Mouse (Mus musculus) ovary, postnatal 10 days (tissue): ENCODE measurements at regions not wholly inside any gene's neighbourhood (a gene's known extent, or its start where the extent isn't known, plus 50 kb on each side); places are given as distances from the start of the nearest gene placed in this dataset.

Source experiments
- DNase-seq: peaks from one replicate; pipeline ENCODE4 v3.0.0; 2022; ENCODE audit warnings: low spot score

- DNase-seq: no peak
These were observed 51.0 kb upstream of the Mrps10 start for GRCm38 (mm10) chr17:47317651-47318050.

DNA sequence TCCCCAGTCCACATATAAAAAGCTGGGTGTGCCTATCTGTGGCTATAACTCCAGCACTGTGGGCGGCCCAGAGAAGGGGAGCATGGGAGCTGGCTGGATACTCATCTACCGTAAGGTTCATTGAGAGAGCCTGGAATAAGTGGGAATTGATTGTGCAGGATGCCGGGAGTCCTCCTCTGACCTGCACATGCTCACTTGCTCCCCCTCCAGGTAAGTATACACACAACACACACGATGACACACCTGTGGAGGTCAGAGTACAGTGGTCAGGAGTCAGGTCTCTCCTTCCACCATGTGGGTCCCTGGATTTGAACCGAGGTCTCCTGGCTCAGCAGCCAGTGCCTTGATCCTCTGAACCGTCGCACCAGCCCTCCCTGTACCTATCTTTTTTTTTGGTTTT, 55.5 kb upstream of the Mrps10 start:
- DNase-seq: no peak

DNA sequence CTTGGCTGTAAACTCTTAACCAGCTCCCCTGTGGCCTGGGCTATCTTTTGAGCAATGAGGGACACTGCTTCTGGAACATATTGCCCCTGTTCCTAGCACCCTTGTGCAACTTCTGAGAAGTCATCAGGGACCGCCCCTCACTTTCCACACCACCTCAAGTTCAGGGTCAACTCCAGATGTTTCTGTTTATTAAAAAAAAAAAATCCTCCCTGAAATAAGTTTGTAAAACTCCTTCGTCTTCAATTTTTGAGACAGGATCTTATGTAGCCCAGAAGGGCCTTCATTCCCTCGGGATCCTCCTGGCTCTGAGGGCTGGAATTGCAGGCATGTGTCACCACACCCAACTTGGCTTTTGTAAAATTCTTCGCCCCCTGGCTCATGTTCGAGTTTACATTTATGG, 57.4 kb upstream of the Mrps10 start:
- no peak for DNase-seq

GRCm38 (mm10) chr17:47306027-47306761, 62.5 kb upstream of the Mrps10 start:
- no peak for DNase-seq

DNA sequence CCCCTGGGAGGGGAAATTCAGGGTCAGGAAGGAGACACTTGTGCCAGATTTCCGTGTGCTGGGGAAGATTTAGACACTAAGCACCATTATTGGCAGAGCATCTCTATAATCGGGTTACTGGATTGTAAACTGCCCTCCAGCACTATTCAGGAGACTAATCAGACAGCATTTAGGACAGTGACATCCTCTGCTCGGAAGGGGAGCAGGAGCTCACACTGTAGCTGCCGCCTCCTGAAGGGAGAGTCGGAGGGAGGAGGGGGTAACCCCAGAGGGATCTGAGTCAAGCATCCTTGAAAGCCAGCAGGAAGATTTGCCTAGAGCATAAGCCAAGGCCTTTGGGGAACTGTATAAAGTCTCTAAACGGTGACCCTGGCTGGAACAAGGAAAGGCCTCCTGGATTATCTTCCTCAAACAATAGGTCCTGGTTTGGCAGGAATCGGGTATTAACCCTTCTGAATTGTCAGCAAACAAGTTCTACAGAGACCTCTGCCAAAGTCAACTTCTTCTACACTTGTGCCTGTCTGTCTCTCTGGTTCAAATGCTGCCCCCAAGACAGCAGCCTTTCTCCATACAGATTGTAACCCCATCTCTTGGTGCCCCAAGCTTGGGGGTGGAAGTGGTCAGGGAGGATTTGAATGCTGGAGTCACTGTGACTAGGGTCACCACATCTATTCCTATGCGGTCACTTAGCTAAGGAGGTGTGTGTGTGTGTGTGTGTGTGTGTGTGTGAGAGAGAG, 64.1 kb upstream of the Mrps10 start:
- no peak for DNase-seq

- DNase-seq: no peak
These were observed 65.1 kb upstream of the Mrps10 start for GRCm38 (mm10) chr17:47303600-47303999.

DNA sequence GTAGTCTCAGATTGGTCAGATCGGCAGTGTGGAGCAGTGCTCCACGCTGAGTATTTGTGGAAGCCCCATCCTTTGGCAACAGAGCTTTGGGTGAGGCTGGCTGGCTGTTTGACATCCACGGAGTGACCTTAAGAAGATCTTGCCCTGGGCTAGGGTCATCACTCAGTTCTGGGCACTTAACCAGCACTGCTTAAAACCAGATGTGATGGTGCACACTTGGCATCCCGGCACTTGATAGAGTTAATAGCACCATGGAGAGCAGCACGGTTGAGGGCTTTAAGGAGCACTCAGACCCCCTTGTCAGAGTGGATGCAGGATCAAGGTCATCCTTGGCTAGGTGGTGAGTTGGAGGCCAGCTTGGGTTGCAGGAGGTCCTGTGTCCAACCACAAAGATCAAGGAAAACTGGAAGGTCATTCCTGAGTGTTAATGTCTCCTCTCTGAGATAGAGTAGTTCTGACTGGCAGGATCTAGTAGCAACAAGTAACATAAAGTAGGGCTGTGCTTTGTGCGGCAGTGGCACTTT, 70.2 kb upstream of the Mrps10 start:
- no peak for DNase-seq

- no peak for DNase-seq
These were observed 70.7 kb upstream of the Mrps10 start for GRCm38 (mm10) chr17:47297965-47298364.

GRCm38 (mm10) chr17:47296709-47297450, 71.8 kb upstream of the Mrps10 start:
- no peak for DNase-seq

GRCm38 (mm10) chr17:47295315-47296011, 73.2 kb upstream of the Mrps10 start:
- DNase-seq: no peak

GRCm38 (mm10) chr17:47294091-47294534, 74.6 kb upstream of the Mrps10 start:
- no peak for DNase-seq

GRCm38 (mm10) chr17:47293178-47293577, 75.5 kb upstream of the Mrps10 start:
- DNase-seq: no peak

DNA sequence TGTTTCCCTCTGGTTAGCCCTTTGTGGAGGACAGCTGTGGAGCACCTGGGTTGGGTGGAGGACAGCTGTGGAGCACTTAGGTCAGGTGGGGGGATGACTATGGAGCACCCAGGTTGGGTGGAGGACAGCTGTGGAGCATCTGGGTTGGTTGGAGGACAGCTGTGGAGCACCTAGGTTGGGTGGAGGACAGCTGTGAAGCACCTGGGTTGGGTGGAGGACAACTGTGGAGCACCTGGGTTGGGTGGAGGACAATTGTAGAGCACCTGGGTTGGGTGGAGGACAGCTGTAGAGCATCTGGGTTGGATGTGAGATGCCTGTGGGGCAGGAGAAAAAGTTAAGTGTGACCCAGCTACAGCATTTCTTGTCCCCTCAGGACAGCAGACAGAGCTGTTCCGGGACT, 77.1 kb upstream of the Mrps10 start:
- no peak for DNase-seq

DNA sequence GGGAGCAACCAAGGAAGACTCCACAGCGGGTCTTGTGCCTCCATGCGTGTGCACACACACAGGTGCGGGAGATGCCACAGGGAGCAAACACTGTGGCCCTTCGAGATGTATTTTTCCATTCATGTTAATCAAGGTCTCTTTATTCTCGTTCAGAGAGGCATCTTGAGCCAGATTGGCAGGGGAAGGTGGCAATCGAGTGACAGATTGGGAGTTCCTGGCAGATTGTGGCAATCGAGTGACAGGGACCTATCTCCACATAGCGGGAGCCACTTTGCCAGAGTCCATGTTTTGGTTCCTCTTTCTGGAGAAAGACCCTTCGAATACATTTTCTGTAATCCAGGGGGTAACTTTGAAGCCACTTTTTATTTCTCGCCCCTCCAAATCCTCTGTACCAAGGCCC, 83.1 kb upstream of the Mrps10 start:
- no peak for DNase-seq

DNA sequence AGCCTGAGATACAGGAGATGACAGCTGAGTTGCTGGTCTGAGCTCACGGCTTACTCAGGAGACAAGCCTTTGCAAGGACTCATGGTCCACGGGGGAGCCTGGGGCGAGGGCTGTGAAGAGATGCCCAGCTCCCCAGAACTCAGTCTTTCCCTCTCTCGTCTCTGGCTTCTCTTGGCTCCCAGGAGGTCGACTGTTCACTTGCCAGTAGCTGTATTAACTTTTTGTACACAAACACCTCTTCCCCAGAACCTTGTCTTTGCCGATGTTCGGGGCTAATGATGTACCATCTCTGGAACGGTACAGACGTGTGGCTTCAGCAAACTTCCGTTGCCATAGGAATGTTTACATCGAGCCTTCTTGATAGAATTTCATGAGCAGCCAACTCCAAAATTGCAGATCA, 84.5 kb upstream of the Mrps10 start:
- no peak for DNase-seq

- DNase-seq: no peak
These were observed 85.5 kb upstream of the Mrps10 start for GRCm38 (mm10) chr17:47283158-47283557.

- DNase-seq: no peak
These were observed 86.2 kb upstream of the Mrps10 start for GRCm38 (mm10) chr17:47282476-47282875.

DNA sequence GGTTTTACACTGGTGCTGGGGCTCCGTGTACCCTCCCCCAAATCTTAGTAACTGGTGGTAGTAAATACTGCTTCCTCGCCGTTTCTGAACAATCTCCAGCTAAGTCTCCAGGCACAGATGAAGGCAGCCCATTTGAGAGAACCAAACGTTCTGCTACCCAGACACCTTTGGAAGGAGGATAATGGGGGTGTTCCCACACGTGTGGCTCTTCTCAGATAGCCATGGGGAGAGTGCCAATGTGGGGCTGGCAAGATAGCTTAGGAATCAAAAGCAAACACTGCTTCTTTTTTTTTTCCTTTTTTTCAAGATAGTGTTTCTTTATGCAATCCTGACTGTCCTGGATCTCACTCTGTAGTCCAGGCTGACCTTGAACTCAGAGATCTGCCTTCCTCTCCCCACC, 90.8 kb upstream of the Mrps10 start:
- DNase-seq: no peak

DNA sequence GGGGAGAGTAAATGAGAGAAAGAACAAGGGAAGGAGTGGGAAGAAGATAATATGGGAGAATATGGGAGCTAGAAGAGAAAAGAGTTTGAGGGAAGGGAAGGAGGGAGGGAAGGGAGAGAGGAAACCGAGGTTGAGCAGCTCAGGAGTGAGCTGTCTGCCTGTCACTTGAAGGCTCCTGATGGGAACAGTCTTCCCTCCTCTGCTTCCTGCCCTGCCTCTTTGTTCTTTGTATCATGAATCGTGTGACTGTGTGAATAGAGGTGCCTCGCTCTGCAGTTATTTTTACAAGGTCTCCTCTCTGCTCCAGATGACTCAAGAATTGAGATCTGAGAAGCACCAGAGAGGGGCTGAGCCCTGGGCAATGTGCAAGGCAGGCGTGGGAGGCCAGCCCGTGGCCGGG, 92.0 kb upstream of the Mrps10 start:
- DNase-seq: no peak

DNA sequence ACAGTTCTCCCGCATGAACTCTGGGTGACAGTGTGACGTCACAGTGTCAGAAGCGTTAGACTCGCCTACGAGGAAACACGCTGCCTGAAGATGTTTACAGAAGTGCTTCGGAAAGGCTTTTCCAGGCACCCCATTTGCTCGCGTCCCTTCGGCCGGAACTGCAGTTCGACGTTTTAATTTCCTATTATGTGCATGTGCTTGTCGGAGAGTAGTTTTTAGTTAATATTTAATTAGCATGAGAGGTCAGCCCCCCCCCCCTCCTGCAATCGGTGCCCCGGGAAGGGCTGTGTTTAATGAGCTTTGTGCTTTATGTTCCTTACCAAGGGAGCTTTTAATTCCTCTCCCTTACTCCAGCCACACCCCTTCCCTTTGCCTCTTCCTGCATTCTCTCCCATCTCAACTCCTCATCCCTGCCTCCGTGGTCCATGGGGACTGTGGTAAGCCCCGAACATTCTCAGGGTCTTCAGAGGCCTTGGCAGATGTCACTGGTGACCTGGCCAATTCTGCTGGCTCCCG, 92.8 kb upstream of the Mrps10 start:
- DNase-seq: no peak

GRCm38 (mm10) chr17:47273309-47273708, 95.4 kb upstream of the Mrps10 start:
- no peak for DNase-seq
